Mouse (Mus musculus) embryo, embryonic 10.5 days (tissue): ENCODE measurements around the gene Mvp.

Source experiments
- DNase-seq: peaks from one replicate; pipeline ENCODE4 v3.0.0-alpha.2; 2015; ENCODE audit warnings: low spot score

Gene Mvp

GRCm38 (mm10) chr7:127019306-127019960 is 5.0 kb upstream of the Mvp start:
- no peak for DNase-seq

- no peak for DNase-seq
Measured at GRCm38 (mm10) chr7:127018416-127019305, 4.2 kb upstream of the Mvp start.

DNA sequence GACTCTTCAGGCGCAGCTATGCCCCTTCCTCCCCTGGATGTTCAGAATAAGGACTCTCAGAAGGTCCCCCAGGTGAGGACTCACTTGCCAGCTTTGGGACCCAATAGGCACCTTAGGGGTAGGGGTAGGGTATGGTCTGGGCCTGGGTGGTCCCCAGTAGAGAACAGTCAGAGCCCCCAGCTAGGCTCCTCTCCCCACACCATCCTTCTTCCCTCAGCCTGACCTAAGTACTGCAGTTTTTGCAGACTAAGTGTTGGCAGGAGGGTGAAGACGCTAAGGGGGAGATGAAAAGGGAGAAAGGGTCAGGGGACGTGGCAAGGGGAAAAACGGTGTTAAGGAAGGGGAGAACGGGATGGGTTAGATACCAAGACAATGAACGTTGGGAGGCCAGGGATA is 3.5 kb upstream of the Mvp start:
- DNase-seq = no peak

- peak; percentile 100 for DNase-seq
Measured at GRCm38 (mm10) chr7:127016971-127017949, 2.8 kb upstream of the Mvp start, which contains the start of gene Pagr1a. Gene Pagr1a, minus strand, starts transcription at chr7:127017352.

DNA sequence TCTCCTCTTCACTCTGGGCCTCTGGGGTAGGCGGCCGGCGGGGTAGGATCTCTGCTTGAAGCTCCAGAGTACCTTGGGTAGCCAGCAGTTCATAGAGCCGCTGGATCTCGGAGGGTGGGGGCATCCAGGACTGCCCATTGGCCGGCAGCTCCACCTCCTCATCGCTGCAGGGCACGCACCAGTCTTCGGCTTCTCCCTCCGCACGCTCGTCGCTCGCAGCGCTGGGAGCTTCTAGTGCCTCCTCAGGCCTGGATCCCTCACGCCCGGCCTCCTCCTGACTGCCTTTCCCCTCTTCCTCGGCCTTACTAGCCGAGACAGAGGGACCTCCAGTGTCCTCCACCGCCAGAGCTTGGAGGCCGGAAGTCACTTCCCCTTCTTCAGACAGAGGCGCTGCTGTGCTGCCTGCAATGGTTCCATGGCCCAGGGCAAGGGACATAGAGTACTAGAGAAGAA is 2.1 kb upstream of the Mvp start:
- no peak for DNase-seq

GRCm38 (mm10) chr7:127016481-127016485 is 1.9 kb upstream of the Mvp start, which contains the start of gene Pagr1b:
Gene Pagr1b, minus strand, starts transcription at chr7:127016484.
- no peak for DNase-seq

DNA sequence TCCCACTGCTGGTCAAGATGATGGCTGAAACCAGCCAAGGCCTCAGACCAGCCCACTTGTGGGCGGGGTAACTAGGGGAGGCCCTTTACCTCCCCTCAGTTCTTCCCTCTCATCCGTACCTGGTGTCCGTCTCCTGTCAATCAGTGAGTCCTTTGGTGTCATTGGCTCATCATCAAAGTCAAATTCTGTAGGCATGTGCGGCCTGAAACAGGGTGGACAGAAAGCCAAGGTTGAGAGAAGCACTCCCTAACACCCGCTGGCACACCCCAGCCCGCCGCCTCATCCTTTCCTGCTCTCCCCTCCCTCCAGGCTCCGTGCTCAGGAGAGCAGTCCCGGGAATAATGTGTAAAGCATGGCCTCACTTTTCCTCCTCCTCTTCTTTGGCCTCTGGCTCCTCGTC is 1.7 kb upstream of the Mvp start:
- DNase-seq = peak; percentile 77

DNA sequence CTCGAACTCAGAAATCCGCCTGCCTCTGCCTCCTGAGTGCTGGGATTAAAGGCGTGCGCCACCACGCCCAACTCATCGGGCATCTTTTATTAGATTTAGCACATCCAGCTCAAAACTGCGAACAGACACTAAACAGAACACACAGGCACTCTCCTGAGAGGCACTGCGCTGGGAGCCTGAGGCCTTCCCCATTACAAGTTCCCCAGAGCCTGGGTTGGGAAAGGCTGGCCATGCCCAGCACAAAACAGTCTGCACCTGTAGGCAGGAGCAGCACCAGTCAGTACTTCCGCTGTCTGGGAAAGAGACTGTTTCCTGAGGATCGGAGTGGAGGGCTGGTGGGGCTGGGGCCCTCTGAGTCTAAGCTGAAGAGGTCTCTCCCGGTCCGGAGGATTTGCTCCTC is 572 bp upstream of the Mvp start:
- no peak for DNase-seq

- no peak for DNase-seq
Measured at GRCm38 (mm10) chr7:127013385-127013784, 1.0 kb downstream of the Mvp start.

GRCm38 (mm10) chr7:127012845-127013244 is 1.6 kb downstream of the Mvp start:
- DNase-seq = no peak

DNA sequence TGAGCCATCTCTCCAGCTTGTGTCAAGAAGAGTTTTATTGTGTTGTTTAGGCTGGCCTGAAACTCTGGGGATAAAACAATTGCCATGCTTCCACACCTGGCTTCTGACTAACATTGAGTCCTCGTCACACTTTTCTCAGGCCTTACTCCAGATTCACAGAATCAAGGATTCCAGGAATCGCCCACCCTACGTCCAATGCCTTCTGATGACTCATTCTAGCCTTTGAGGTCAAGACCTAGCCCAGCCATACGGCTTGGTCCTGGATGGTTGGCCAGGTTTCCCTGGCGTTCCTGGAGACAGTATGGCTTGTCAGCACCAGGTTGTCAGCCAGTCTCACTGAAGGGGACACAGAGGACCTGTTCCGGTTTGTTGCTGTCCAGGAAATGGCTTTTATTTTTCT is 2.0 kb downstream of the Mvp start:
- DNase-seq = no peak

- no peak for DNase-seq
Measured at GRCm38 (mm10) chr7:127011717-127012116, 2.7 kb downstream of the Mvp start.

DNA sequence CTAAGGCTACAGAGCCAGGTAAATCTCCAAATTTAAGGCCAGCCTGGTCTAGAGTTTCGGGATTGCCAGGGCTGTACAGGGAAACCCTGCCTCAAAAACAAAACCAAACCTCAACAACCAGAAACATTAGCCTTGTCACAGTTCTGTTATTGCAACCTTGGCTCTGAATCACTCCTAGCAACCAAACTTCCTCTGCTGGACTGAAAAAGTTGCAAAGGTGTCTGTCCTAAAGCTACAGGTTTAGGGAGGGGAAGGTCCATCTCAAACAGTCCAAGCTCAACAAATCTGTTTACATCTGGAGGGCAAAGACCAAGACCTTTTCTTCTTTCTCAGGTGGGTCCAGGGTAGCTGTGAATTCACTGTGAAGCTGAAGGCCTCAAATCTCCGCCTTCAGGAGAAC is 3.4 kb downstream of the Mvp start:
- DNase-seq = no peak

DNA sequence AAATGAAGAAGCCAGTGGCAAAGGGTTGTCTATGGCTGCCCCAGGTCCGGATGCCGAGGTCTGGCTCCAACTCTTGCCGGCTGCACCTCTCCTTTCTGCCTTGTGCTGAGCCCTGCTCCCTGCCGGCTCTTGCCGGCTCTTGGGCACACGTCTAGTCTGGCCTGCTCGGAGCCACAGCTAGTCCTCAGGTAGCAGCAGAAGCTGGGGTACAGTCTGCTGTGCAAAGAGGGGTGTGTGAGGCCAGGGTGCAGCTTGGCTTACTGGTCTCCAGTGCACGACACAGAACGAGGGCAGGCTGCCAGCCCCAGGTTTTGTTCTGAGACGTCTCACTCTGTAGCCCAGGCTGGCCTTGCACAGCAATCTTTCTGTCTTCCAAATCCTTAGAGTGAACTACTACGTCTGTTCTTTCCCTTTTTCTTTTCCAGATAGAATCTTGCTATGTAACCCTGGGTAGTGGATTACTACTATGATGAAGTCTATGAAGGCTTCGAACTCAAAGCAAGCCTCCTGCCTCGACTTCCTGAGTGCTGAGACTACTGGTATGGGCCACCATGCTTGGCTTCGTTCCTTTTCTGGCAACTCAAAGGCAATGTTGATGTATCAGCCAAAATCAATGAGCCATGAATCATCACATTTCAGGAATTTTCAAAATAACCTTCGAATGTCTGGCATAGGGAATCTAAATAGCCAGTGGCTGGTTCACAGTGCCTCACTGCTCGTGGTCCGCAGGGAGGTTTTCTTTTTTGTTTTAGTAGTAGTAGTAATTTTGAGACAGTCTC is 4.9 kb downstream of the Mvp start:
- no peak for DNase-seq

GRCm38 (mm10) chr7:127008239-127009019 is 6.0 kb downstream of the Mvp start:
- peak; percentile 40 for DNase-seq

- DNase-seq = no peak
Measured at GRCm38 (mm10) chr7:127007313-127008024, 7.0 kb downstream of the Mvp start.

DNA sequence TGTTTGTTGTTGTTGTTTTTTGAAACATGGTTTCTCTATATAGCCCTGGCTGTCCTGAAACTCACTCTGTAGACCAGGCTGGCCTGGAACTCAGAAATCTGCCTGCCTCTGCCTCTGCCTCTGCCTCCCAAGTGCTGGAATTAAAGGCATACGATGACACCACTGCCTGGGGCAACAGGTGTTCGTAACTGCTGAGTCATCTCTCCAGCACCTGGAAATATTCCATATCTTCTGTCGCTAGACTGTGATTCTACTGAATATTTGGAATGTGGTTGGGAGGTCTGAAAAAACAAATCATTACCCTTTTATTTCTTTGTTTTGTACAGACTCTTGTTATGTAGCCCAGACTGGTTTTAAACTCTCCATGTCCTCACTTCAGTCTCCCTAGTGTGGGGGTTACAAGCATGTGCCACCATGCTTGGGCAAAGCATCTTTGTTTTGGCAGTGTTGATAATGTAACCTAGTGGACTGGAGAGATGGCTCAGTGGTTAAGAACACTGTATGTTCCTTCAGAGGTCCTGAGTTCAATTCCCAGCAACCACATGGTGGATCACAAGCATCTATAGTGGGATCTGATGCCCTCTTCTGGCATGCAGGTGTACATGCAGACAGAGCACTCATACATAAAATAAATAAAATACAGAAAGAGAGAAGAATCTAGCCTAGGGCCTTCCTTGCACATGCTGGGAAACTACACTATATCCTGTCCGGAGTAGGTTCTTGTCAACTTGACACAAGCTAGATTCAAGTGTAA is 10.1 kb downstream of the Mvp start:
- DNase-seq = no peak

DNA sequence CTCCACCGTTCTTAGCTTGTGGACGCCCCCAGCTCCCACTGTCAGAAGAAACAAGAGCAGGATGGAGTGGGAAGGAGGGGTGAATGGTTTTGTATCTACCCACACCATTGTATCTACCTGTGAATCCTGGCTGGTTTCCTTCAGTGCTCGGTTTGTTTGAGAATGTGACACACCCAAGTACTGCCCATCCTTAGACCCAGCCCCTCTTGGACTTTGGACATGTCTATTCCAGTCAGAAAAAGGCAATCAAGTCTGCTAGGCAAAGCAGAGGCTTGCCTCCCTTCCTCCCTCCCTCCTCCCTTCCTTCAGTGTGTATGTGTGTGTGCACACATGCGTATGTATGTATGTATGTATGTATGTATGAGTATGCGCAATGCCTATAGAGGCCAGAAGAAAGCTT is 10.8 kb downstream of the Mvp start:
- DNase-seq = no peak

DNA sequence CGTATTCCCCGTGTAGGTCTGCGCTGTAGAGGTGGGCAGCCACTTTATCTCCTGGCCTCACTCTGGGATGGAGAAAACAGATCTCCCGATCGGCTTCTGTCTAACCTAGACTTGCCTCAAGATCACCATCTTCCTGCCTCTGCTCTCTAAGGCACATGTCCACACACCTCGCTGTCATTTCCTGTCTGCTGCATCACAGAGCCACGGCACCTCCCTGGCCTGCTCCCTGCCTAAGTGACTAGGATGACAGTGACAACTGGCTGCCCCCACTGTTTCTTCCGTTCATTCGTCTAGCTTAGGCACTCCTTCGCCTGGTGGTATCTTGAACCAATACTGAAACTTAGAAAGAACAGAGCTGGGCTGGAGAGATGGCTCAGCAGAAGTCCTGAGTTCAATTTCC is 14.9 kb downstream of the Mvp start:
- no peak for DNase-seq

GRCm38 (mm10) chr7:126996449-126996848 is 18.0 kb downstream of the Mvp start:
- DNase-seq = no peak
